In genomic region chr9:114767030-114767429, GRCm38 (mm10) we compare ENCODE assay signal across 8 mouse cellular contexts. TPM values are rescaled to one million over a fixed set of nuclear protein-coding genes. Genes with fewer than 3 reads are reported as not detected.
DNase-seq lines count a peak whose midpoint lies in the region.

No protein-coding gene starts in this region.

- peak; percentile 21 for DNase-seq in heart, postnatal 4 days
- DNase-seq in heart, adult 8-10 months (ENCODE audit: low spot score), result no peak
- DNase-seq in adrenal gland, adult 2 months, result peak; percentile 78
- DNase-seq in cerebellum, postnatal 4 days (ENCODE audit: low spot score in 2 of 2), result peak; percentile 55 to 88
- peak; percentile 47 for DNase-seq in kidney, postnatal 14 days
- peak; percentile 28 for DNase-seq in right cerebral cortex, postnatal 25 days
- DNase-seq in T-cell, adult 2 months (ENCODE audit: low spot score), result no peak
- DNase-seq in urinary bladder, postnatal 25 days (ENCODE audit: low spot score), result no peak

RNA-seq across cellular contexts. Expression of gene Cmtm7, which starts 14.6 kb away (rescaled TPM):
- 10 to 100 TPM; 44.0 to 47.2 TPM for total RNA-seq in heart, postnatal 4 days (2021)
- 10 to 100 TPM; 10.5 to 16.6 (median 12.6) TPM for total RNA-seq in heart, adult 8-10 months (2022)
- total RNA-seq in adrenal gland, adult 2 months (2021), result 10 to 100 TPM; 27.8 to 41.3 TPM
- polyA plus RNA-seq in adrenal gland, adult 2 months (2012; rRNA removed), result 187 and 230 TPM in 2 replicates

RNA-seq across cellular contexts. Expression of gene Cmtm6, which starts 36.1 kb away (rescaled TPM):
- 10 to 100 TPM; 32.5 to 33.6 TPM for total RNA-seq in heart, postnatal 4 days (2021)
- 10 to 100 TPM; 16.1 to 23.8 (median 19.3) TPM for total RNA-seq in heart, adult 8-10 months (2022)
- 10 to 100 TPM; 67.0 to 92.3 TPM for total RNA-seq in adrenal gland, adult 2 months (2021)
- 33.5 and 44.6 TPM in 2 replicates for polyA plus RNA-seq in adrenal gland, adult 2 months (2012; rRNA removed)

Comparison
In these comparisons a context has a peak if more than half of its experiments do, and no peak if none do; other contexts are left out.
1. DNase-seq: peak in heart, postnatal 4 days (single experiment), adrenal gland, adult 2 months (single experiment), cerebellum, postnatal 4 days (2 of 2), kidney, postnatal 14 days (single experiment) and right cerebral cortex, postnatal 25 days (single experiment); none in heart, adult 8-10 months (single experiment), T-cell, adult 2 months (single experiment) and urinary bladder, postnatal 25 days (single experiment).